Mouse (Mus musculus) limb, embryonic 11.5 days (tissue): Measurements from ENCODE around the gene Atp13a4. TPM values are rescaled to one million over a fixed set of nuclear protein-coding genes. Genes with fewer than 3 reads are reported as not detected.

Experiments
- ATAC-seq: fragments of 200-750 bp; cut with Nextera tagmentation; 2 replicates; pipeline ENCODE4 v1.8.0; 2017; ENCODE audit warnings: low read depth; ENCODE audit not compliant: insufficient number of reproducible peaks, low FRiP score, low TSS enrichment
- DNase-seq: peaks from one replicate; pipeline ENCODE4 v3.0.0-alpha.2; 2015; ENCODE audit warnings: low spot score
- H3K27ac ChIP-seq: fragments of 300-500 bp; sonication (generic); replicated peaks from 2 replicates; pipeline ENCODE4 v1.5.1; 2014; ENCODE audit warnings: low read depth, mild to moderate bottlenecking, low read length
- H3K27me3 ChIP-seq: fragments of 300-500 bp; sonication (generic); 2 replicates; pipeline ENCODE4 v1.6.1; 2014; ENCODE audit warnings: mild to moderate bottlenecking, low read length, mixed read lengths; ENCODE audit not compliant: control insufficient read depth, insufficient read depth
- H3K36me3 ChIP-seq: fragments of 300-500 bp; sonication (generic); 2 replicates; pipeline ENCODE4 v1.6.1; 2014; ENCODE audit warnings: mild to moderate bottlenecking, low read length, moderate library complexity, mixed read lengths; ENCODE audit not compliant: control insufficient read depth, insufficient read depth
- H3K4me1 ChIP-seq: fragments of 300-500 bp; sonication (generic); 2 replicates; pipeline ENCODE4 v1.6.1; 2014; ENCODE audit warnings: low read length, mixed read lengths; ENCODE audit not compliant: control insufficient read depth, insufficient read depth
- H3K4me2 ChIP-seq: fragments of 300-500 bp; sonication (generic); 2 replicates; pipeline ENCODE4 v1.6.1; 2014; ENCODE audit warnings: low read depth, mild to moderate bottlenecking, moderate library complexity; ENCODE audit not compliant: severe bottlenecking
- H3K4me3 ChIP-seq: fragments of 300-500 bp; sonication (generic); 2 replicates; pipeline ENCODE4 v1.5.1; 2014; ENCODE audit warnings: low read depth, low read length
- H3K9ac ChIP-seq: fragments of 300-500 bp; sonication (generic); 2 replicates; pipeline ENCODE4 v1.6.1; 2014; ENCODE audit warnings: mild to moderate bottlenecking, low read length
- H3K9me3 ChIP-seq: fragments of 300-500 bp; sonication (generic); 2 replicates; pipeline ENCODE4 v1.6.1; 2016; ENCODE audit warnings: low read length; ENCODE audit not compliant: control insufficient read depth
- WGBS: fragments of 180-500 bp; shearing (Covaris S2); extraction: QIAGEN DNeasy Blood & Tissue Kit; methylation state at CpG from one replicate; pipeline ENCODE4 v1.1.7; 2014; 5-methylcytosine and 5-hydroxymethylcytosine counted together
- polyA plus RNA-seq: library from polyadenylated mRNA; unstranded; fragments of >200 nt; fragmentation: Nextera tagmentation; extraction: Ambion mirVana; gene quantifications from 2 replicates; pipeline ENCODE4 v1.2.1, GENCODE M21; 2014

The Atp13a4 gene
- polyA plus RNA-seq, 1 experiment from 2014 or later, result not detected

DNA sequence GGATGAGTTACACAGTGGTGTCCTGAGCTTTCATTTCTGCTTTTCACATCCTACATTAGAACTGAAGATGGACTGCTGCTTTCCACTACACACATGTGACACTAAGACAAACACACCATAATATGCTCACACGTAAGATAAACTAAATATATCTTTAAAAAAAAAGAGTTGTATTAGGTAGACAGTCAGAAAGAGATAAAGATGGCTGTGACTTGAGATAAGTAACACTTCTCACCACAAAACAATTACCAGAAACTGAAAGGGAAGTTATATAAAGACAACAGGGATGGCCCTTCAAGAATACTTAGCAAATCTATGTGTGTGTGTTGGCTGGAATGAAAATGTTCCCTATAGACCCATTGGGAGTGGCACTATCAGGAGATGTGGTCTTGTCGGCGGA, 34.8 kb downstream of the Atp13a4 start:
- Histone ChIP-seq H3K4me3 (no peak overlapping the region), H3K27ac (no peak overlapping the region), H3K27me3 (no peaks in the 10 kb centered on the region), H3K4me2 (no peak overlapping the region), H3K36me3 (no peaks in the 10 kb centered on the region), H3K9ac (no peak overlapping the region), H3K9me3 (no peaks in the 10 kb centered on the region), H3K4me1 (no peaks in the 10 kb centered on the region)
- DNase-seq (no peak), ATAC-seq (no peak)
- 93% methylated on average over 3 of the region's 3 CpGs for WGBS

DNA sequence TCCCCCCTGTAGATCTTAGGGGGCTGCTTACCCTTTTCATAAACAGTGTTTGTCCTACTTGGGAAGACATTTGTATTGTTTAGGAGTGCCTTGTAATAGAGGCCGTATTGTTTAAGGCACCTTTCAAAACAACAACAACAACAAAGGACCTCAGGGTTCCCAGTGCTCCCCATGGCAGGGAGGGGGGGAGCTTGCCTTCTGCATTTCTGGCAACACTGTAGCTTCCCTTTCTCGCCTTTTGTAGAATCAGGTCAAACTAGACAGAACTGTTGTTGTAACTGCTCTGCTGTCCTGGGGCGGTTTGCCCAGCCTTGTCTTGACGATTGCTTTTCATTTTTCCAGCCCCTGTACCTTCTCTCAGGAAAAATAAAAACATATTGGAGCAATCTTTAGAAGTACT, 40.0 kb downstream of the Atp13a4 start:
- DNase-seq (no peak), ATAC-seq (no peak)
- Histone ChIP-seq H3K27me3 (no peaks in the 10 kb centered on the region), H3K4me2 (no peak overlapping the region), H3K9ac (no peak overlapping the region), H3K36me3 (no peaks in the 10 kb centered on the region), H3K4me3 (no peak overlapping the region), H3K27ac (no peak overlapping the region), H3K4me1 (no peaks in the 10 kb centered on the region), H3K9me3 (no peaks in the 10 kb centered on the region)
- 75% methylated on average over 4 of the region's 4 CpGs for WGBS

GRCm38 (mm10) chr16:29504198-29504597, 40.5 kb downstream of the Atp13a4 start:
- 81% methylated on average over 9 of the region's 9 CpGs for whole genome bisulfite sequencing
- H3K9ac ChIP-seq, result no peak overlapping the region
- H3K4me3 ChIP-seq, result no peak overlapping the region
- DNase-seq, result no peak
- no peaks in the 10 kb centered on the region for H3K9me3 ChIP-seq
- no peaks in the 10 kb centered on the region for H3K4me1 ChIP-seq
- H3K36me3 ChIP-seq, result no peaks in the 10 kb centered on the region
- H3K27ac ChIP-seq, result no peak overlapping the region
- ATAC-seq, result no peak
- H3K4me2 ChIP-seq, result no peak overlapping the region
- H3K27me3 ChIP-seq, result no peaks in the 10 kb centered on the region

DNA sequence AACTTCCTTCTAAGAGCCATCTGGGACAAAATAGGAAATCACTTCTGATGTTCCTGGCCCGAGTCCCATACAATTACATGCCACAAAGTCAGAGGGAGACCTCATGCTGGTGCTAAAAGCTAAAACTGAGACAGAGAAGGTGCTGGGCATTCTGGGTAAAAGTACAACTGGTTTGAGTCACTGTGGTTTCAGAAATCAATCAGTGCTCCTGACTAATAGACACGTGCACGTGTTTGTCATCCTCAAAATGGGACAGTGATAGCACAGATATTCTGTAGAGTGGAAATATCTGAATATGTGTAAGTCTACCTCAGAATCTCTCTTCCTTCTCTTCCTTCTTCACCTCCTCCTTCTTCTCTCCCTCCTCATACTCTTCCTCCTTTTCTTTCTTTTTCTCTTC, 53.6 kb downstream of the Atp13a4 start:
- no peaks in the 10 kb centered on the region for H3K9me3 ChIP-seq
- no peak overlapping the region for H3K4me3 ChIP-seq
- no peaks in the 10 kb centered on the region for H3K4me1 ChIP-seq
- no peak overlapping the region for H3K4me2 ChIP-seq
- DNase-seq, result no peak
- WGBS, result 74% methylated on average over 3 of the region's 3 CpGs
- no peaks in the 10 kb centered on the region for H3K36me3 ChIP-seq
- no peak overlapping the region for H3K9ac ChIP-seq
- H3K27ac ChIP-seq, result no peak overlapping the region
- no peak for ATAC-seq
- H3K27me3 ChIP-seq, result no peaks in the 10 kb centered on the region

DNA sequence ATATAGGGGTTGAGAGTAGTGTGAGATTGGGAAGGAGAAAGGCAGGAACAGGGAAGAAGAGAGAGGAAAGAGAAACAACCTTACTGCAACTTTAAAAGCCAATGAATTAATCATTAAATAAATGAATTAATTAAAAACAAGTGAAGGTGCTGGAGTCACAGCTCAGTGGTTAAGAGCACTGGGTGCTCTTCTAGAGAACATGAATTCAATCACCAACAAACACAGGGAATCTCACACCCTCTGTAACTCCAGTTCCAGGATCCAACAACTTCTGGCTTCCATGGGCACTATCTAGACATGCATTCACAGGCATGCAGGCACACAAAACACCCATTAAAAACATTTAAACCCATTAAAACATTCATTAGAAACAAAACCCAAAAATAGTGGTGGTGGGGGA, 63.2 kb downstream of the Atp13a4 start:
- Histone ChIP-seq H3K4me2 (no peak overlapping the region), H3K4me1 (no peaks in the 10 kb centered on the region), H3K27ac (no peak overlapping the region), H3K4me3 (no peak overlapping the region), H3K9ac (no peak overlapping the region), H3K36me3 (no peaks in the 10 kb centered on the region), H3K9me3 (no peaks in the 10 kb centered on the region), H3K27me3 (no peaks in the 10 kb centered on the region)
- ATAC-seq (no peak), DNase-seq (no peak)

- no peak overlapping the region for H3K9ac ChIP-seq
- 93% methylated on average over 6 of the region's 6 CpGs for WGBS
- ATAC-seq (no peak), DNase-seq (no peak)
- no peaks in the 10 kb centered on the region for H3K36me3 ChIP-seq
- H3K4me2 ChIP-seq, result no peak overlapping the region
- no peak overlapping the region for H3K4me3 ChIP-seq
- H3K9me3 ChIP-seq, result no peaks in the 10 kb centered on the region
- H3K4me1 ChIP-seq, result no peaks in the 10 kb centered on the region
- H3K27ac ChIP-seq, result no peak overlapping the region
- no peaks in the 10 kb centered on the region for H3K27me3 ChIP-seq
Measured at GRCm38 (mm10) chr16:29480396-29480795, 64.3 kb downstream of the Atp13a4 start.

GRCm38 (mm10) chr16:29463798-29464197, 80.9 kb downstream of the Atp13a4 start:
- Histone ChIP-seq H3K9me3 (no peaks in the 10 kb centered on the region), H3K4me3 (no peak overlapping the region), H3K36me3 (no peaks in the 10 kb centered on the region), H3K9ac (no peak overlapping the region), H3K27ac (no peak overlapping the region), H3K27me3 (no peaks in the 10 kb centered on the region), H3K4me2 (no peak overlapping the region), H3K4me1 (no peaks in the 10 kb centered on the region)
- DNase-seq (no peak), ATAC-seq (no peak)
- WGBS, result 83% methylated on average over 3 of the region's 3 CpGs

DNA sequence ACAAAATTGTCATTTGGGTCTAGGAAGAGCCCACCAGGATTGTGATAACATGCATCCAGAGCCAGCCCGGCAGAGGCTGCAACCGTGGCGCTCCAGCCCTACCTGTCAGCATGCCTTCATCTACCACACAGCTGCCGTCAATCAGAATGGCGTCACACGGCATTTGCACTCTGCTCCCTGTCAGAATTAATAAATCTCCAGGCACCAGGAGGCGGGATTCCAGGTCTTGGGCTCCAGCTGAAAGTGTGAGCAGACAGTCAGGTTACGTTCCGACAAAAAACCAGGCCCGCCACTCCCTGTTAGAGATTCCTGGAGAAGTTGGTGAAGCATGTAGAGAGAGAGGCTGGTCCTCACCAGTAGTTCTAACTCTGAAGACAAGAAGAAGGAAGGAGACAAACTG, 85.3 kb downstream of the Atp13a4 start:
- no peak overlapping the region for H3K4me2 ChIP-seq
- no peak for ATAC-seq
- no peaks in the 10 kb centered on the region for H3K9me3 ChIP-seq
- H3K27me3 ChIP-seq, result no peaks in the 10 kb centered on the region
- H3K36me3 ChIP-seq, result no peaks in the 10 kb centered on the region
- 66% methylated on average over 10 of the region's 10 CpGs for WGBS
- peak; percentile 22 for DNase-seq
- H3K4me3 ChIP-seq, result no peak overlapping the region
- H3K27ac ChIP-seq, result no peak overlapping the region
- H3K4me1 ChIP-seq, result no peaks in the 10 kb centered on the region
- no peak overlapping the region for H3K9ac ChIP-seq

GRCm38 (mm10) chr16:29456851-29457250, 87.8 kb downstream of the Atp13a4 start:
- Histone ChIP-seq H3K9me3 (no peaks in the 10 kb centered on the region), H3K36me3 (no peaks in the 10 kb centered on the region), H3K27me3 (no peaks in the 10 kb centered on the region), H3K4me3 (no peak overlapping the region), H3K27ac (no peak overlapping the region), H3K9ac (no peak overlapping the region), H3K4me1 (no peaks in the 10 kb centered on the region), H3K4me2 (no peak overlapping the region)
- DNase-seq, result no peak
- no peak for ATAC-seq
- WGBS, result 90% methylated on average over 2 of the region's 2 CpGs
